Mouse (Mus musculus) regulatory T cell (primary cell): ENCODE measurements around the gene Ptchd3.

Experiments
- in situ Hi-C: fragments of 300-600 bp; cut with MboI, MseI; formaldehyde crosslinking; loops from one replicate; pipeline ENCODE4 v1.15.1; 2025; ENCODE audit warnings: high pct_unique_total_duplicates

Gene Ptchd3

DNA sequence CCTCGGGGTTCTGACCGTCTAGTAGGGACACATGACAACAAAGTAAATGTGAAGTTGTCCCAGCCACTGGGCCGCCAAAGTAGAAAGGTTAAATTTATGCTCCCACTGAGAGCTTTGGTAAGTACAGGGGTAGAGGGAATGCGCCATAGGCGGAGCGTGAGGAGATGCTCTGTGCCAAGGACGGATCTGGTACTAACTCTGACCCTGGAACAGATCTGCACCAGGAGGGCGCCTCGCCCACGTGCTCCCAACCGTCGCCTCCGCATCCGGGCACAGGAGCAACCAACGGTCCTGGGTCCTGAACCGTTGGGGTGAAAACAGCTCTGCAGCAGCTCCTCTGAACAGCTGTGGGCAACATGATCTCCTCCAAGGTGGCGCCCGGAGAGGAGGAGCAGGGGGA is at the start of gene Ptchd3:
Gene Ptchd3 (plus strand): TSS at position 301 of the 400 bp plus-strand sequence.
- in situ Hi-C loops = no loop called here

DNA sequence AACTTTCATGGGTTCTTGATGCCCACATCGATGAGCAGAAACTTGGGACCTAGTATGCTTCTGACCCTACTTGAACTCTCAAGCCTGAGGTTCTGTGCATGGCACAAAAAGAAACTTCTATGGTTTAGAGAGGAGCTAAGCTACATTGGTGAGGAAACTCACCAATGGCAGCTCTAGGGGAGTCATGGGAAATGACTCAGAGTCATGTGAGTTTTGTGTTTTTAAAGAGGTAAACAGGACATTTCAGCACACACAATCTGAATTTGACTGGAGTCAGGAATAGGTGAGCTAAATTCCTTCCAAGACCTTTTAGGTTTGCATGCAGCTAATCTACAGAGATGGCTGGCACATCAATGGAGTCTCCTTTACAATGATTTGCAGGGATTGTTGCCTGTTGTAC is 48.2 kb upstream of the Ptchd3 start:
- in situ Hi-C loops = no loop called here

- in situ Hi-C loops = no loop called here
Measured at GRCm38 (mm10) chr11:121787456-121787855, 42.6 kb upstream of the Ptchd3 start.

- in situ Hi-C loops = no loop called here
Measured at GRCm38 (mm10) chr11:121789566-121789965, 40.5 kb upstream of the Ptchd3 start.

- in situ Hi-C loops = no loop called here
Measured at GRCm38 (mm10) chr11:121790671-121791094, 39.4 kb upstream of the Ptchd3 start.

- in situ Hi-C loops = no loop called here
Measured at GRCm38 (mm10) chr11:121791446-121791845, 38.6 kb upstream of the Ptchd3 start.

DNA sequence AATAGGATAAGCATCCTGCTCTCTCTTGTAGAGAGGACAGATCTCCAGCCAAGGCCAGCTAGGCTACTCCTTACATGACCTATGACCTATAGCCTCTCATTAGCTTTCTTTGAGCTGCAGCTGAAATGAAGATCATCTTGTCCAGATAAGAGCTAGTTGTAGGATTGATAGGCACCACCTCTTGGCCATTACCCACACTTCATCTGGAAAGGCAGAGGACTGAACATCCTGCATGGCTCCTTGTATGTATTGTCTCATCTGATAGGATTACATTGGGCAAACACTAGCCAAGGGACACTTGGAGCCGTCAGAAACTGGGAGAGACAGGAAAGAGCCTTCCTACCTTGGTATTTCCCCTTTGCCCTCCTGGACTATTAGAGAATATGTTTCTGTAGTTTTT is 38.1 kb upstream of the Ptchd3 start:
- in situ Hi-C loops = no loop called here

DNA sequence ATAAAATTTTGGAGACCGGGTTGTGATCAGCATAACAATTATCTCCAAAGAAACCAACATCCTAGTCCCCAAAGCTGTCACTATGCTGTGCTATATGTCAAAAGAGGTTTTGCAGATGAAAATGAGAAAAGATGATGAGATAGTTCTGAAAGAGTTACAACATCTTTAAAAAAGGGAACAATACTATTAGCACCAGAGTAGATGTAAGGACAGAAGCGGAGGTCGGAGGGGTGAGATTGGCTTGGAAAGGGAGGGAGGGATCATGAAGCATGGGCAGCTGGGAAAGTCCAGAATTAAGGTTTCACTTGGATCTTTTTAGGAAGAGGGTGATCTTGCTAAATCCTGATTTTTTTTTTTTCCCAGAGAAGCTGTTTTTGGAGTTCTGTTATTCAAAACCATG is 36.5 kb upstream of the Ptchd3 start:
- in situ Hi-C loops = no loop called here

- in situ Hi-C loops = no loop called here
Measured at GRCm38 (mm10) chr11:121794186-121794585, 35.9 kb upstream of the Ptchd3 start.

DNA sequence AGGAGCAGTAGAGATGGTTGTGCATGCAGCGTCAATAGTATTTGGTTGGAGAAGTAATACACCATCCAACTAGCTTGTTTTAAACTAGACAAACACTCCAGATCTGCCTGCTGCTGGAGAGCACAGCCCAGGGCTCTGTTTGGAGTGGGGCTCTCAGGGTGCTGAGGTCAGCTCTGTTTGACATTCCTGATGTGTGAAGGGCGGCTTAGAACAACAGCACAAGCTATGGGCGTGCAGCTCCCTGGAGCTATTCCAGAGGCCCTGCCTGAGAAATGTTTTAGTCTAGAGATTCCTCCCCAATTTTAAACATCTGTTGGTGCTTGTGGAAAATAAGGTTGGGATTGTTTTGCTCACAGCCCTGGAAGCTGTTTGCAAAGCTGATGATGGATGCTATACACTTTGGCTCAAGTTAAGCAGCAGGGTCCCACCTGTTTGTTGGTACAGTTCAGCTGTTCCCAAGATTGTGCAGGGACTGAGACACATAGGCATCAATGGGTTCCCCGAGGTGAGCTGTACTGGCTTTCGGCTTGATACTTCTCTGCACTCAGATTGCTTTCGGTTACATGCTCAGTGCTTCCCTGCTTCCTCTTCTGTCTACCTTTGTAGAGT is 35.4 kb upstream of the Ptchd3 start:
- in situ Hi-C loops = no loop called here

DNA sequence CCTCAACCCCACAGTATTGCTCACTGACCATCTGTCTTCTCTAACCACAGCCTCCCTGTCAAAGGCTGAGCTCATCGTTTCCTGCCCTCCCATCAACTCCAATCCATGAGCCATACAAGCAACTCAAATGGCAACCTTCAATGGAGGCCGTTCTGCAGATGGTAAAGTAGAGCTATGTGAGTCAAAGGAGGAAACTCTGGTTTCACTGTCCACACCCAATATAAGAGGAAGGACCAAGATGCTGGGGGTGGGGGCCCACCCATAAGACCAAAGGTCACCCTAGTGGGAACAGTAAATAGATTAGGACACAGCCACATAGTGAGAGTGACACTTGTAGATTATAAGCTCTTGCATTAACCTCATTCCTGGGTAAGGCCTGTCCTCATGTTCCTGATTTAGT is 34.1 kb upstream of the Ptchd3 start:
- in situ Hi-C loops = no loop called here

- in situ Hi-C loops = no loop called here
Measured at GRCm38 (mm10) chr11:121798591-121798990, 31.5 kb upstream of the Ptchd3 start.

GRCm38 (mm10) chr11:121799746-121800299 is 30.2 kb upstream of the Ptchd3 start:
- in situ Hi-C loops = no loop called here

DNA sequence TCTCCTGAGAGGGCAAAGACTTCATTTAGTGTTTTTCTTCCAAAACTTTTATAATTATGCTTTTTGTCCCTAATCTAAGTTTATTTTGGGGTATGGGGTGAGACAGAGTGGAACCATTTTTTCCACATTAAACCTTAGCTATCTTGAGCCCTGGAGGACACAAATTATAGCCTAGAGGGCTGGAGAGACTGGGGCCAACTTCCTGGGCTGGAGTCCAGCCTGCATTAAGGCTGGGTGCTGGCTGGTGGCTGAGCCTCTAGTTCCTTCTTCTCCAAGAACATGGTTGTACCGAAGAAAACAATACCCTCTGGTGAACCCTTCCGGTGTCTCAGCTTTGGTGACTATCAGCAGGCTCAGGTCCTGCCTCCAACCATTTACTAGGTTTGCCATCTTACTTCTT is 27.3 kb upstream of the Ptchd3 start:
- in situ Hi-C loops = no loop called here

DNA sequence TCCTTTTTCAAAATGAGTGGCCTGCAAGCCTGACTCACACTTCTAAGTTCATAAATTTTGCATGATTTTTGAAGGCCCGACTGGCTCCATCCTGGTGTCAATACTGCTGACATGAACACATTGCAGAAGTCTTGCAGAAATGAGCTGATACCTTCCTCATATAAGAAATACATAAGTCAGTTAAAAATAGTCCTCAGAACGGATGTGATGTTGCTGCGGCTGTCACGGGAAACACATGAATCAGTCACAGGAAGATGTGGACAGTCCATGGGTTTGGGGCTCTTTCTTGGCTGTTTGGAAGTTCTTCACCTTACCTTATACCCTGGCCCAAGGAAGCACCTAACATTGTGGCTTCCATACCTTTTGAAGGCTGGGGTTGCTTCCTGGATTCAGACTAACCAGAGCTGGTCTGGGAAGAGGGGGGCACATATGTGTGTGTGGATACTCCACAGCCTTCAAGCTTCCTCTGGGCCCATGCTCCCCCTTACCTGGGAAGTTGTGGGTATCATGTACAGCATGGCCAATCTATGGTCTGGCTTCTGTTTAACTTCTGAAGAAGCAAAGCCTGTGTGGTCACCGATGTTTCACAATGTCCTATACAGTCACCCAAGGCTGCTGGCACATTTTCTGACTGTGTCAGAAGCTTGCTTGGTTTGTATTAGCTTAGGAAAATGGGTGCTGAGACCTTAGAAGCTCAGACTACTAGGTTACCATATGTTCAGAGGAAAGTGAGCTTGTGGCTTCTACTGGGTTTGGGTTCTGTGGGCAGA is 25.6 kb upstream of the Ptchd3 start:
- in situ Hi-C loops = loop anchor here (5.0 kb wide), 2 partner anchors 152 to 332 kb away; no protein-coding TSS in a partner anchor

- in situ Hi-C loops = loop anchor here (5.0 kb wide), 2 partner anchors 156 to 336 kb away; no protein-coding TSS in a partner anchor
Measured at GRCm38 (mm10) chr11:121808204-121808852, 21.7 kb upstream of the Ptchd3 start.

DNA sequence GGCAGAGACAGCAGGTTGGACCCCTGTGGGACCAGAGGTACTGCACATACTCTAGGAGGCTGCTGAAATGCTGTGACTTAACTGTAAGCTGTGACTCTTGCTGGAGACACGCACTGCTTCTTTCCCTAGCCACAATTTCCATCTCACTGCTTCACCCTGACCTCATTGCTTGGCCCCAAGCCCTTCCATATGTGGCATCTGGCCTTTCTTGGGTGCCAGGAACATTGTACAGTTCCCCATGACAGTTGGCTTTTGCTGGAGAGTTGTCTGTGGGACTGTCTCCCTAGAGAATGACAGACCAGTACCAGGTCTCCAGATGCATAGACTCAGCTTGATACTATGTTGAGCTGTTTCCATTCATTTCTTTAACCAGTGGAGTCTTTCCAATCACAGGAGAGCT is 21.2 kb upstream of the Ptchd3 start:
- in situ Hi-C loops = loop anchor here (5.0 kb wide), 2 partner anchors 157 to 337 kb away; no protein-coding TSS in a partner anchor

DNA sequence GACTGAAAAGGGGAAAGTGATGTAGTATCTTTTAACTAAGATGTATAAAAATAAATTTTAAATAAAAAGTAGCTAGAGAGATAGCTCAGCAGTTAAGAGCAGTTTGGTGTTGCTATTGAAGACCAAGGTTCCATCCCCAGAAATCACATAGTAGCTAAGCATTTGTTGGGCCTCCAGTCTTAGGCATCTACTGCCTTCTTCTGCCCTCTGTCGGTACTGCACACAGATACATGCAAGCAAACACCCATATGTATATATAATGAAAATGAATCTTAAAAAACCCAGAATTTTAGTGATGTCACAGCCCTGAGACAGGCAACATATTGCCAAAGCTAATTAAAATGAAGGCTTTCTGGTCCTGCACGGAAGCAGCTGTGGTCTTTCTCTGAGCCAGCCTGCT is 15.9 kb downstream of the Ptchd3 start:
- in situ Hi-C loops = no loop called here

DNA sequence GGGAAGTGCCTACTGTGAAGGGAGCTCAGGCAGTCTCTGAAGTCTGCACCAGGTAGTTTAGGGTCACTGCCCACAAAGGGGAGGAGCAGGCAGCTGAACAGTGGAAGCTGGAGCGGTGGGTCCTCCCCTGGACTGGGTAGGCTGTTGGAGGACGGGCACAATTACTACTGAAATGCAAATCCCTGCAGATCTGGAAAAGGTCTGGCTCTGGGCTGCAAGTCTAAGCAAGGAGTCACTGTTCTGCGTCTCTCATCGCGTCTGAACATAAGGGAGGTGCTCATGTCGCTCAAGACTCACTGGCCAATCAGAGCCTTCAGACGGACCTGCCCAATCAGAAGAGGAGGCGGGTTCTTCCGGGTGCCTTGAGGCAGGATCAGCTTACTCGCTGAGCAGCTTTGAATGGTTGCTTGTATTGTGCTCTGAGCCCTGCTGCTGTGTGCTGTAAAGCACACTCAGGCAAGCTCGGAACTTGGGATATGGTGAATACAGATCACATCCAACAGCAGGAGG is 17.8 kb downstream of the Ptchd3 start:
- in situ Hi-C loops = no loop called here
